Mouse (Mus musculus): ENCODE data around the gene Olfr397.

GRCm38 (mm10) chr11:73960517-73960916, at the start of gene Olfr397:
- no peak for TF ChIP-seq CTCF (IDR thresholded peaks at IDR 0.05; ENCODE audit: low read depth)
- TF ChIP-seq EP300 (IDR thresholded peaks at IDR 0.05; ENCODE audit: low read depth) = no peak
